Mouse (Mus musculus): ENCODE results near the gene Kat8. TPM values are rescaled to one million over a fixed set of nuclear protein-coding genes. Genes with fewer than 3 reads are reported as not detected.
"Not testable (repeated sequence)": the region's sequence is repeated elsewhere in the genome, so short reads cannot be mapped to it uniquely, and the experiment has no call there.

The Kat8 gene
- polyA plus RNA-seq, 1 experiment from 2014 or later, result 37.8 TPM

- H3K4me3 ChIP-seq, result no peak overlapping the region
- no peaks in the 10 kb centered on the region for H3K9me3 ChIP-seq
- peaks cover 36% of the 10 kb centered on the region for H3K4me1 ChIP-seq
- H3K27ac ChIP-seq, result no peak overlapping the region
- H3K9ac ChIP-seq, result no peak overlapping the region
- no peak overlapping the region for H3K4me2 ChIP-seq
- ATAC-seq (ENCODE audit: insufficient number of reproducible peaks, low FRiP score, low TSS enrichment, low read depth), result no peak
- H3K36me3 ChIP-seq, result no peaks in the 10 kb centered on the region
- WGBS, result 80% methylated on average over 5 of the region's 5 CpGs
- H3K27me3 ChIP-seq, result peaks cover 12% of the 10 kb centered on the region
These were observed 21.8 kb downstream of the Kat8 start for GRCm38 (mm10) chr7:127934075-127934474.

DNA sequence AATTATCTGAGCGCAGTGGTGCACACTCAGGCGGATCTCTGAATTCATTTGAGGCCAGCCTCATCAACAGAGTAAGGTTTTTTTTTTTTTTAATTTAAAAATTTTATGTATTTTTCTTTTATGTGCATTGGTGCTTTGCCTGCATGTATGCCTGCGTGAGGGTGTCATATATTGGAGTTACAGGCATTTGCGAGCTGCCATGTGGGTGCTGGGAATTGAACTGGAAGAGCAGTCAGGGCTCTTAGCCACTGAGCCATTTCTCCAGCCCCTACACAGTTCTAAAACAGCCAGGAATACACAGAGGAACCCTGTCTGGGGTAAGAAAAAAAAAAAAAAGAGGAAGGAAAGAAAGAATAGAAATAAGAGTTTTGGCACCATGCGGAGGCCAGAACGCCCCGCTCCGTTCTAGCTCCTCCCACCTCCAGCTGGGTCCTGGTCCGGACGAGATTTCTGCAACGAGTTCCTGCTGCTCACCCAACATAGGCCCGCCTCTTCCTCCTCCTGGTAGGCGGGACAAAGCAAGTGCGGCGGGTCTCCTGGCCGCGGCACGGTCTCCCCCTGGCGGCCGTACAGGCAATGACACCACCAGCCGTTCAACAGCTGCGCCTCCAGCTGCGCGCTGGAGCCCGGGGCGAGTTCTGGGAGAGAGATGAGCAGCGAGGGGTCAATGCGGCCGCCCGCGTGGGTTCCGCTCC, 22.9 kb downstream of the Kat8 start:
- Histone ChIP-seq H3K27me3 (peaks cover 3% of the 10 kb centered on the region; the same call in 1 of the 2 replicates), H3K4me3 (peak overlapping the region; percentile 79), H3K36me3 (no peaks in the 10 kb centered on the region), H3K4me1 (peaks cover 26% of the 10 kb centered on the region), H3K4me2 (peak overlapping the region; percentile 91), H3K9ac (peak overlapping the region; percentile 76), H3K27ac (peak overlapping the region; percentile 88), H3K9me3 (no peaks in the 10 kb centered on the region)
- ATAC-seq (ENCODE audit: insufficient number of reproducible peaks, low FRiP score, low TSS enrichment, low read depth), result peak; percentile 95
- 6% methylated on average over 32 of the region's 32 CpGs for WGBS

- H3K36me3 ChIP-seq, result no peaks in the 10 kb centered on the region
- peaks cover 24% of the 10 kb centered on the region for H3K4me1 ChIP-seq
- H3K27me3 ChIP-seq, result no peaks in the 10 kb centered on the region
- H3K4me3 ChIP-seq, result peak overlapping the region; percentile 79
- H3K9ac ChIP-seq, result peak overlapping the region; percentile 76
- peak; percentile 20; the same call in 1 of the 2 replicates for ATAC-seq (ENCODE audit: insufficient number of reproducible peaks, low FRiP score, low TSS enrichment, low read depth)
- H3K9me3 ChIP-seq, result no peaks in the 10 kb centered on the region
- H3K4me2 ChIP-seq, result peak overlapping the region; percentile 91
- 2% methylated on average over 38 of the region's 38 CpGs for WGBS
- H3K27ac ChIP-seq, result peak overlapping the region; percentile 88
These were observed 23.4 kb downstream of the Kat8 start for GRCm38 (mm10) chr7:127935748-127936159.

DNA sequence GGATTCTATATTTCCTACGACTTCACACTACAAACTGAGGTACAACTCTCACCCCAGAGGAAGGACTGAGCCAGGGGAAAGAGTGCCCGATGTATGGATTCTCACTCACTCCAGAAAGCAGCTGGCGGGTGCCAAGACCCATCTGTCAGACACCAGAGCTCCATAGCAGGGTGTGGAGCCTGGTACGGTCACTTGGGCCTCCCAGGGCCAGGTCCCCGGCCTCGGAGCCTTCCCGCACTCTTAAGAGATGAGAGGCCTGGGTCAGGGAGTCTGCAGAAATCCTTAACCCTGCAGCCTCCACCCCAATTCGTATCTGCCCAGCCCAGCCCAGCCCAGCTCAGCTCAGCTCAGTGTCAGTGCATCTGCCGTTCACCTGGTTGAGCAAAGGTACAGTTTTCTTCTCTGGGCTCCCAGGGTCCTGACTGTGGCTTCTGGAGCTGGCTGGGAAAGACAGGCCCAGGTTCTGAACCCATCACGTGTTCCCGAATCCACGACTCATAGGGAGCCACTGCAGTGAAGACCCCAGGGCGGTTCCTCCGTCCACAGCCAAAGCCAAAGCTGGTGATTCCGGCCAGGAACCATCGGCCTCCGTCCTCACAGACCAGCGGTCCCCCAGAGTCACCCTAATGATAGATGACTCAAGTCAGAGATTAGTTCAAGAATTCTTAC, 24.0 kb downstream of the Kat8 start:
- H3K9ac ChIP-seq, result peak overlapping the region; percentile 76
- 58% methylated on average over 18 of the region's 18 CpGs for WGBS
- ATAC-seq (ENCODE audit: insufficient number of reproducible peaks, low FRiP score, low TSS enrichment, low read depth), result no peak
- peak overlapping the region; percentile 79 for H3K4me3 ChIP-seq
- no peaks in the 10 kb centered on the region for H3K36me3 ChIP-seq
- peak overlapping the region; percentile 88 for H3K27ac ChIP-seq
- peaks cover 21% of the 10 kb centered on the region for H3K4me1 ChIP-seq
- H3K9me3 ChIP-seq, result no peaks in the 10 kb centered on the region
- peak overlapping the region; percentile 91 for H3K4me2 ChIP-seq
- H3K27me3 ChIP-seq, result no peaks in the 10 kb centered on the region

- not testable (repeated sequence) for H3K4me2 ChIP-seq; H3K4me3 ChIP-seq; ATAC-seq (ENCODE audit: insufficient number of reproducible peaks, low FRiP score, low TSS enrichment, low read depth); H3K27ac ChIP-seq; H3K4me1 ChIP-seq; H3K9me3 ChIP-seq; H3K9ac ChIP-seq; H3K36me3 ChIP-seq
- 59% methylated on average over 2 of the region's 2 CpGs for WGBS
- H3K27me3 ChIP-seq, result peaks cover 38% of the 10 kb centered on the region
These were observed 29.8 kb downstream of the Kat8 start for GRCm38 (mm10) chr7:127942097-127942496.

DNA sequence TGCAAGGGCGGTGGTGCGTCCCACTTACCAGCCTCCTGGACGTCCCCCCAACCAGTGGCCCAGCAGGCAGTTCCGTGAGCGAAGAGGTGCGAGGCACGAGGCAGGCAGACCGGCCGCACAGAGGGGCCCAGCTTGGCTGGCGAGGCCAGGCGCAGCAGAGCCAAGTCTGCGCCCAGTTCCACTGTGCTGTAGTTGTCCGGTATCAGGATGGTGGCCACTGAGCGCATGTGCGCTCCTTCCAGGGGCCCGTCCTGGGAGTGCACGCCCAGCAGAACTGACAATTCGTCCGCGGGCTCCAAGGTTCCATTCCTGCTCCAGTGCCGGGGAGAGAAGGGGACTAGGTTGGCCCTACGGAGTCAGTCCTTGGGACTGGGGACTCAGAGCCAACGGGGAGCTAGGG, 32.3 kb downstream of the Kat8 start:
- H3K4me3 ChIP-seq, result peak overlapping the region; percentile 20
- peak overlapping the region; percentile 20; the same call in 1 of the 2 replicates for H3K4me2 ChIP-seq
- 8% methylated on average over 23 of the region's 23 CpGs for WGBS
- no peak overlapping the region for H3K27ac ChIP-seq
- ATAC-seq (ENCODE audit: insufficient number of reproducible peaks, low FRiP score, low TSS enrichment, low read depth), result no peak
- no peaks in the 10 kb centered on the region for H3K36me3 ChIP-seq
- H3K9ac ChIP-seq, result no peak overlapping the region
- no peaks in the 10 kb centered on the region for H3K9me3 ChIP-seq
- peaks cover 38% of the 10 kb centered on the region for H3K27me3 ChIP-seq
- H3K4me1 ChIP-seq, result peaks cover 4% of the 10 kb centered on the region

DNA sequence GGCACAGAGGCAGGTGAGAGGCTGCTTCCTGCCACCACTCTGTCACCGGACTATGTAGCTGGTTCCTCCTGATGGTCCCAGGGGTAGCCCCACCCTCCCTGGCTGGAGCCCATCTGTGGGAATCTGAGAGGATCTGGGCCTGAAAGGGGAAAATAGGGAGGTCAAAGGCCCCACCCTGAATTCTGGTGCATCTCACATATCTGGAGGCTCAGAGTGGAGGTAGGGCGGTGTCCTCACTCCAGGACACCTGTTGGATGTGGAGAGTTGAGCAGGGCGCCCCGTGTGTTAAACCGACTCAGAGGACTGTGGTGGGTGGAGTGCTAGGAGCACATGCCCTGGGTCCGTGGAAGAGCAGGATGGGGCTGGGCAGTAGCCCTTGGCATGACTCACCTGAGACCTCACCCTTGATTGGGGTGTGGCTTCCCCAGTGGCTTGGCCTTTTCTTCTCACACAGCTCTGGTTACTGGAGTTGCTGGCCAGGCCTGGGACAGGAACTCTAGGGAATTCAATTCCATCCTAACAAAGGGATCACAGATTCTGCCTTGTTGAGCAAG, 34.2 kb downstream of the Kat8 start, which contains the start of gene Prss36:
Gene Prss36, minus strand, starts transcription at position 256 of the 554 bp plus-strand sequence.
- WGBS, result 73% methylated on average over 6 of the region's 6 CpGs
- peaks cover 38% of the 10 kb centered on the region for H3K27me3 ChIP-seq
- H3K9ac ChIP-seq, result no peak within 1 kb of the TSS
- no peak within 1 kb of the TSS for H3K4me2 ChIP-seq
- ATAC-seq (ENCODE audit: insufficient number of reproducible peaks, low FRiP score, low TSS enrichment, low read depth), result 0 out of 2 replicates have a peak, but pooled peaks have one; percentile 48
- H3K4me3 ChIP-seq, result no peak within 1 kb of the TSS
- no peaks in the 10 kb centered on the region for H3K9me3 ChIP-seq
- H3K4me1 ChIP-seq, result peaks cover 4% of the 10 kb centered on the region
- no peaks in the 10 kb centered on the region for H3K36me3 ChIP-seq
- no peak within 1 kb of the TSS for H3K27ac ChIP-seq

DNA sequence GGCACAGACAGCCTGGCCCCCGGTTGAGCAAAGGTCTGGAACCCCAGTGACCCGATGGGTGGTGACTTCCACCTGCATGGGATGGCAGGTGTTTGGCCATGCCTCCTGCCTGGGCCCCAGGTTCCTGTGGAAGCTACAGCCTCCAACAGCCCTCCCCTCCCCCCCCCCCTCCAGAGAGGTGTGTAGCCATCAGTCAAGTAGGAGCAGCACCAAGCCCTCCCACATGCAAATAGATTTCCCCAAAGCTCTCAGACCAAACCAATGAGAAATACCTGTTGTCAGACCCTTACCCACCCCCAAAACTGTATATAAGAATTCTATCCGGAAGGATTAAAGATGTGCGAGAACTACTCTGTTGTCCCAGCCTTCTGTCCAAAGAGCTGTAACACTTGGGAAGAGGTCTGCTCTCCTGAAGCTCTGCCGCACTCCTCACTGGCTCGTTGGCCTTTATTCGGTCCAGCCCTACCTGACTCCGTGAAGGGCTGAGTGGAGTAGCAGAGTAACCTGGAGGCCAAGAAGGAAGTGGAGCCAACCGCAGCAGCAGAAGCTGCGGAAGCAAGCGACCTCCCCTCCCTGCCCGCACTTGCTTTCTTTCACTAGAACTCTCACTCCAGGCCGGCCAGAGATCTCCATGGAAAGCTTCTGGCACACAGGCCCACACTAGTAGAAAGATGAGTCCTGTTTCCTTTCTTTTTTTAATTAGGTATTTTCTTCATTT, 40.7 kb downstream of the Kat8 start:
- H3K4me2 ChIP-seq, result no peak overlapping the region
- H3K27ac ChIP-seq, result no peak overlapping the region
- no peaks in the 10 kb centered on the region for H3K27me3 ChIP-seq
- no peaks in the 10 kb centered on the region for H3K9me3 ChIP-seq
- no peak overlapping the region for H3K9ac ChIP-seq
- H3K4me3 ChIP-seq, result no peak overlapping the region
- no peaks in the 10 kb centered on the region for H3K36me3 ChIP-seq
- no peak for ATAC-seq (ENCODE audit: insufficient number of reproducible peaks, low FRiP score, low TSS enrichment, low read depth)
- H3K4me1 ChIP-seq, result no peaks in the 10 kb centered on the region
- 40% methylated on average over 13 of the region's 13 CpGs for WGBS

- Histone ChIP-seq H3K27me3 (no peaks in the 10 kb centered on the region), H3K4me1 (no peaks in the 10 kb centered on the region), H3K4me3 (no peak overlapping the region), H3K4me2 (no peak overlapping the region), H3K27ac (no peak overlapping the region), H3K36me3 (no peaks in the 10 kb centered on the region), H3K9ac (no peak overlapping the region), H3K9me3 (no peaks in the 10 kb centered on the region)
- ATAC-seq (ENCODE audit: insufficient number of reproducible peaks, low FRiP score, low TSS enrichment, low read depth), result no peak
- WGBS, result 56% methylated on average over 5 of the region's 5 CpGs
These were observed 47.0 kb downstream of the Kat8 start for GRCm38 (mm10) chr7:127959364-127959763.

GRCm38 (mm10) chr7:127966371-127966918, 54.1 kb downstream of the Kat8 start:
- WGBS, result 8% methylated on average over 10 of the region's 10 CpGs
- no peaks in the 10 kb centered on the region for H3K27me3 ChIP-seq
- H3K4me1 ChIP-seq, result peaks cover 7% of the 10 kb centered on the region; the same call in 1 of the 2 replicates
- peak overlapping the region; percentile 97 for H3K27ac ChIP-seq
- peaks cover 14% of the 10 kb centered on the region for H3K36me3 ChIP-seq
- H3K9ac ChIP-seq, result peak overlapping the region; percentile 86
- ATAC-seq (ENCODE audit: insufficient number of reproducible peaks, low FRiP score, low TSS enrichment, low read depth), result no peak
- H3K9me3 ChIP-seq, result no peaks in the 10 kb centered on the region
- peak overlapping the region; percentile 60 for H3K4me2 ChIP-seq
- peak overlapping the region; percentile 72 for H3K4me3 ChIP-seq

All from limb, embryonic 15.5 days (tissue).